Mouse (Mus musculus): ENCODE results near the gene Prim2.

The Prim2 gene

GRCm38 (mm10) chr1:33669708-33670141 lies at the start of gene Prim2:
Gene Prim2 (minus strand): TSS chr1:33669795.
- DNase-seq (ENCODE audit: low spot score in 2 of 2) = peak; percentile 86 to 94

- no peak for DNase-seq (ENCODE audit: low spot score in 2 of 2)
Measured at GRCm38 (mm10) chr1:33717636-33718035, 48.0 kb upstream of the Prim2 start.

- no peak for DNase-seq (ENCODE audit: low spot score in 2 of 2)
Measured at GRCm38 (mm10) chr1:33714796-33715195, 45.2 kb upstream of the Prim2 start.

GRCm38 (mm10) chr1:33712026-33712425 lies 42.4 kb upstream of the Prim2 start:
- no peak for DNase-seq (ENCODE audit: low spot score in 2 of 2)

- DNase-seq (ENCODE audit: low spot score in 2 of 2) = no peak
Measured at GRCm38 (mm10) chr1:33709615-33710014, 40.0 kb upstream of the Prim2 start.

- no peak for DNase-seq (ENCODE audit: low spot score in 2 of 2)
Measured at GRCm38 (mm10) chr1:33701244-33701643, 31.6 kb upstream of the Prim2 start.

- DNase-seq (ENCODE audit: low spot score in 2 of 2) = no peak
Measured at GRCm38 (mm10) chr1:33696016-33696415, 26.4 kb upstream of the Prim2 start.

GRCm38 (mm10) chr1:33693893-33694292 lies 24.3 kb upstream of the Prim2 start:
- no peak for DNase-seq (ENCODE audit: low spot score in 2 of 2)

- no peak for DNase-seq (ENCODE audit: low spot score in 2 of 2)
Measured at GRCm38 (mm10) chr1:33690087-33690448, 20.5 kb upstream of the Prim2 start.

- no peak for DNase-seq (ENCODE audit: low spot score in 2 of 2)
Measured at GRCm38 (mm10) chr1:33689446-33690086, 20.0 kb upstream of the Prim2 start.

GRCm38 (mm10) chr1:33688810-33689209 lies 19.2 kb upstream of the Prim2 start:
- no peak for DNase-seq (ENCODE audit: low spot score in 2 of 2)

GRCm38 (mm10) chr1:33684459-33684858 lies 14.9 kb upstream of the Prim2 start:
- DNase-seq (ENCODE audit: low spot score in 2 of 2) = peak in 1 of 2 experiments; percentile 38

GRCm38 (mm10) chr1:33680890-33681289 lies 11.3 kb upstream of the Prim2 start:
- no peak for DNase-seq (ENCODE audit: low spot score in 2 of 2)

- DNase-seq (ENCODE audit: low spot score in 2 of 2) = no peak
Measured at GRCm38 (mm10) chr1:33680435-33680834, 10.8 kb upstream of the Prim2 start.

GRCm38 (mm10) chr1:33673158-33673960 lies 3.8 kb upstream of the Prim2 start:
- no peak for DNase-seq (ENCODE audit: low spot score in 2 of 2)

- peak in 1 of 2 experiments; percentile 32 for DNase-seq (ENCODE audit: low spot score in 2 of 2)
Measured at GRCm38 (mm10) chr1:33672514-33672913, 2.9 kb upstream of the Prim2 start.

- DNase-seq (ENCODE audit: low spot score in 2 of 2) = peak in 1 of 2 experiments; percentile 46
Measured at GRCm38 (mm10) chr1:33672083-33672482, 2.5 kb upstream of the Prim2 start.

GRCm38 (mm10) chr1:33671441-33671840 lies 1.8 kb upstream of the Prim2 start:
- DNase-seq (ENCODE audit: low spot score in 2 of 2) = no peak

- peak; percentile 57 to 70 for DNase-seq (ENCODE audit: low spot score in 2 of 2)
Measured at GRCm38 (mm10) chr1:33670164-33670616, 595 bp upstream of the Prim2 start.

GRCm38 (mm10) chr1:33663605-33664117 lies 5.9 kb downstream of the Prim2 start:
- DNase-seq (ENCODE audit: low spot score in 2 of 2) = no peak

- peak in 1 of 2 experiments; percentile 44 for DNase-seq (ENCODE audit: low spot score in 2 of 2)
Measured at GRCm38 (mm10) chr1:33663163-33663562, 6.4 kb downstream of the Prim2 start.

- DNase-seq (ENCODE audit: low spot score in 2 of 2) = no peak
Measured at GRCm38 (mm10) chr1:33658302-33658701, 11.3 kb downstream of the Prim2 start.
